Mouse (Mus musculus) spleen, adult 2 months (tissue): Measurements from ENCODE around the gene Tomm40. TPM values are rescaled to one million over a fixed set of nuclear protein-coding genes. Genes with fewer than 3 reads are reported as not detected.
A peak's percentile ranks its signal among the peaks of the same experiment; 100 is the strongest.
"Not testable (repeated sequence)": the region's sequence is repeated elsewhere in the genome, so short reads cannot be mapped to it uniquely, and the experiment has no call there.

Experiments
- DNase-seq, 2 experiments: peaks; one replicate each; pipeline versions ENCODE4 v3.0.0 to v3.0.0-alpha.2; 2012 to 2021; ENCODE audit warnings: low spot score in 2 of 2, low read depth in 1 of 2
- H3K27ac ChIP-seq: fragments of 200-500 bp; 2 replicates; pipeline ENCODE4 v1.5.1; 2012; ENCODE audit warnings: low read length, inconsistent platforms; ENCODE audit not compliant: insufficient read depth
- H3K27me3 ChIP-seq: fragments of 200-500 bp; 2 replicates; pipeline ENCODE4 v1.6.1; 2012; ENCODE audit warnings: mild to moderate bottlenecking, moderate library complexity, low read length, inconsistent platforms; ENCODE audit not compliant: control insufficient read depth, insufficient read depth
- H3K36me3 ChIP-seq: fragments of 200-500 bp; 2 replicates; pipeline ENCODE4 v1.6.1; 2012; ENCODE audit warnings: mild to moderate bottlenecking, low read length, inconsistent platforms; ENCODE audit not compliant: control insufficient read depth, insufficient read depth
- H3K4me1 ChIP-seq: fragments of 200-500 bp; 2 replicates; pipeline ENCODE4 v1.6.1; 2011; ENCODE audit warnings: inconsistent platforms; ENCODE audit not compliant: control insufficient read depth, insufficient read depth, insufficient read length
- H3K4me3 ChIP-seq: fragments of 200-500 bp; 2 replicates; pipeline ENCODE4 v1.5.1; 2011; ENCODE audit warnings: mild to moderate bottlenecking, inconsistent platforms; ENCODE audit not compliant: insufficient read depth, insufficient read length; ENCODE audit errors: extremely low read depth
- CTCF ChIP-seq: fragments of 200-500 bp; IDR thresholded peaks from 2 replicates; pipeline ENCODE4 v1.5.1; 2011; ENCODE audit warnings: mild to moderate bottlenecking, inconsistent platforms; ENCODE audit not compliant: insufficient read depth, insufficient read length, insufficient replicate concordance; ENCODE audit errors: extremely low read depth
- POLR2A ChIP-seq: fragments of 200-500 bp; IDR thresholded peaks from 2 replicates; pipeline ENCODE4 v1.6.1; 2011; ENCODE audit warnings: low read depth, low read length, inconsistent platforms
- WGBS: fragments of 180-500 bp; shearing (Covaris S2); methylation state at CpG from one replicate; pipeline ENCODE4 v1.1.7; 2018; 5-methylcytosine and 5-hydroxymethylcytosine counted together
- polyA plus RNA-seq: library from polyadenylated mRNA; depleted of rRNA; stranded (reverse); fragments of >200 nt; gene quantifications from 2 replicates; pipeline ENCODE4 v1.2.3, GENCODE M21; 2012

The Tomm40 gene
- polyA plus RNA-seq, 1 experiment, result 51.1 TPM

DNA sequence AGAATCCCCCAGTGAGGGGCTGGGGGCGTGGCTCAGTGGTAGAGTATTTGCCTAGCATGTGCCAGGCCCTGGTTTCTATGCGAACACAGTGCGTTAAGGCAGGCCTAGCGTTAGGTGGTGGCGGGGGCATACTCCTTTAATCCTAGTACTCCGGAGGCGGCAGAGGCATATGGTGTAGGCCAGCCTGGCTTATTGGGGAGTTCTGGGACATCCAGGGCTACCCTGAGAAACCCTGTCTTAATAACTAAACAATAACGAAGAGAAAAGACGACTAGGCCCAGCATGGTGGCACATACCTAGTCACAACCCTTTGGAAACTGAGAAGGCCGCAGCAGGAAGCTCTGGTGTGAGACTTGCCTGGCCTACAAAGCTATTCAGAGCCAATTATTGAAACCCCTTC lies 27.1 kb downstream of the Tomm40 start:
- Histone ChIP-seq H3K4me3 (no peak overlapping the region), H3K27ac (no peak overlapping the region), H3K4me1 (peaks cover 16% of the 10 kb centered on the region; the same call in 1 of the 2 replicates), H3K36me3 (no peaks in the 10 kb centered on the region), H3K27me3 (no peaks in the 10 kb centered on the region)
- TF ChIP-seq CTCF, result no peak
- TF ChIP-seq POLR2A, result no peak
- 92% methylated on average over 10 of the region's 10 CpGs for WGBS
- DNase-seq, result no peak

DNA sequence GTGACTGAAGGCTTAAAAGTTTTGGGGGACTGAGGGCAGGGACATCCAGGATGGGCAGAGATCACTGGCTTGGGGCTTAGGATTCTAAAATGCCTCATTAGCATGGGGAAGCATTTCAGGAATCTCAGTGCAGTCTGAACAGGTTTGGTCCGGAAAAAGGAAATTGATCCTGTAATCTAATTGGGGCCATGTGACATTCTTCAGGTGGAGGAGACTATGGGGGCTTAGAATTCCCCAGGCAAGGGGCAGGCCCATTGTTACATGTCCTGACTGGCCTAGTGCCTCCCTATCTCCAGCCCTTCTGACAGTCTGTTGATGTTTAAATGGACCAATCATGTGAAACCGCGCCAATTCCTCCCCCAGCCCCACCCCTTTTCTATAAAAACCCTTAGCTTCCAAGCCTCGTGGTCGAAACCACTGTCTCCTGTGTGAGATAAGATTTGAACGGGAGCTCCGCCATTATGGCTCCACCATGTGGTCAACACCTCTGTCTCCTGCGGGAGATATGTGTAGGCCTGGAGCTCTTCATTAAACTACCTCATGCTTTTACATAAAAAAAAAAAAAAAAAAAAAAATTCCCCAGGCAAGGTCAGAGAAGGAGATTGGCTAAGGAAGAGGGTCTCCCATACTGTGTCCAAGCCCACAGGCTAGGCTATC lies 28.2 kb downstream of the Tomm40 start:
- H3K27ac ChIP-seq, H3K36me3 ChIP-seq, H3K27me3 ChIP-seq, H3K4me3 ChIP-seq, DNase-seq: not testable (repeated sequence)
- peaks cover 16% of the 10 kb centered on the region; the same call in 1 of the 2 replicates for H3K4me1 ChIP-seq
- 62% methylated on average over 8 of the region's 8 CpGs for WGBS

DNA sequence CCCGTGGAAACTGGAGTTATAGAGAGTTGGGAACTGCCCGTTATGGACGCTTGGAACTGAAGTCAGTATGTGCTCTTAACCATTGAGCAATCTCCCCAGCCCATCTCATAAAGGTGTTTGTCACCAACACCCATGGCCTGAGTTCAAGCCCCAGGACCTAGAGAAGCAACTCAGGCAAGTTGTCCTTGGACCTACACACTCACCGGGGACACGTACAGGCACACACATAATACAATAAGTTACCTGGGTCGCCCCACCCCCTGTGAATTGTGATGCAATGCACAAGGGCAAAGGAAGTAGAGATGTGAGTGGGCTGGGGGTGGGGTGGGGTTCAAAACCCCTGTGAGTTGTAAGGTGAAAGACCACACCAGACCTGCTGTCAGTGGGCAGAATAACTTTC lies 28.7 kb downstream of the Tomm40 start:
- Histone ChIP-seq H3K4me3 (no peak overlapping the region), H3K27me3 (no peaks in the 10 kb centered on the region), H3K36me3 (no peaks in the 10 kb centered on the region), H3K4me1 (peaks cover 16% of the 10 kb centered on the region; the same call in 1 of the 2 replicates), H3K27ac (no peak overlapping the region)
- no peak for DNase-seq
- WGBS, result 88% methylated on average over 6 of the region's 6 CpGs
- no peak for TF ChIP-seq POLR2A
- TF ChIP-seq CTCF, result no peak

DNA sequence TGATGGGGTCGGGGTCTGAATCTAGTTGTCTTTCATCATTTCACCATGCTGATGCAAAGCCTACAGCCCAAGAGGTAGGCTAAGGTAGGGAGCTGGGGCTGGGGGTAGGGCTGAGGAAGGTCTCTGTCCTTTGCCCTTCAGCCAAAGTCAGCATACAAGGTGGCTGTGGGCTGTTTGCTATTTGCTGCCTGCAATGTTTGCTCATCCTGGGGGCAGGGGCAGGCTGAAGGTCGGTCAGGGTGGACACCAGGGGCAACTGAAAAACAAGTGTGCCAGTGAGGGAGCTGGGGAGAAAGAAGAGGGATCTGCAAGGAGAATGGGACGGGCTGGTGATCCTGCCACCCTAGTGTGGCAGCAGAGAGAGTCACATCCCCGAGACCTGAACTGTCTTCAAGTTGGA lies 29.9 kb downstream of the Tomm40 start:
- Histone ChIP-seq H3K27me3 (no peaks in the 10 kb centered on the region), H3K4me1 (peaks cover 16% of the 10 kb centered on the region; the same call in 1 of the 2 replicates), H3K27ac (peak overlapping the region; percentile 60), H3K36me3 (no peaks in the 10 kb centered on the region), H3K4me3 (no peak overlapping the region)
- WGBS, result 71% methylated on average over 4 of the region's 4 CpGs
- DNase-seq, result no peak
- TF ChIP-seq CTCF, result no peak

DNA sequence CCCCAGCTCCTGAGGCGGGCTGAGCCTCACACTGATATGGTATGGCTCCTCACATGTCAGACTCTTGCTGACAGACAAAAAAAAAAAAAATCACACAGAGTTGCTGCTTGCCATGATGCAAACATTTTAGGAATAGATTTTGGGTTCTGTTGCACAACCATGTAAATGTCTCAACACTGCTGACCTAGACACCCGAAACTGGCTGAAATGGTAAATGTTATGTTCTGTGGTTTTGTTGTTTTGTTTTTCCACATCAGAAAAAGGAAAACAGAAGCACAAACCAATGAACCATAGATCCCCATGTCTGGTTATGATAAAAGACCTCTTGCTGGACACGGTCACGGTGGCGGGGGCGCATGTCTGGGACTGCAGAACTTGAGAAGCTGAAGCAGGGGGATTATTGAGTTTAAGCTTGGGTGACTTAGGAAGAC lies 31.5 kb downstream of the Tomm40 start:
- no peak overlapping the region for H3K4me3 ChIP-seq
- H3K27ac ChIP-seq, result peak overlapping the region; percentile 89
- peak in 1 of 2 experiments; percentile 66 for DNase-seq
- peaks cover 16% of the 10 kb centered on the region; the same call in 1 of the 2 replicates for H3K4me1 ChIP-seq
- no peaks in the 10 kb centered on the region for H3K27me3 ChIP-seq
- 45% methylated on average over 6 of the region's 6 CpGs for WGBS
- no peaks in the 10 kb centered on the region for H3K36me3 ChIP-seq
- TF ChIP-seq POLR2A (no peak), CTCF (no peak)

DNA sequence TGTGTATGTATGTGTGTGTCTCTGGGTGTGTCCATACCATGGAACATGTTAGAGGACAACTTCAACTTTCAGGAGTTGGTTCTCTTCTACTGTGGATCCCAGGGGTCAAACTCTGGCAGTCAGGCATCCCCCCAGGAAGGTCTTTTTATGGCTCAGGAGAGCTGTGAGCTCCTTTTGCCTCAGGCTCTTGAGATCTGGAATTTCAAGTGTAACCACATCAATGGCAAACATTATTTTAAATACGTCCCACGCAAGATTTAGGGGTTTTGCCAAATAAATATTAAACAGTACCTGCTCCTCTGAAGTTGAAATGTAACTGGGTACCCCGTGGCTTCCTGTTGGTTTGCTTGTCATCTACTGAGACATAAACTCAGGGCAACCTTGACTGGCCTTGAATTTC lies 32.3 kb downstream of the Tomm40 start:
- Histone ChIP-seq H3K27ac (peak overlapping the region; percentile 62), H3K4me1 (peaks cover 16% of the 10 kb centered on the region; the same call in 1 of the 2 replicates), H3K4me3 (no peak overlapping the region), H3K27me3 (no peaks in the 10 kb centered on the region), H3K36me3 (no peaks in the 10 kb centered on the region)
- no peak for DNase-seq
- TF ChIP-seq CTCF (no peak), POLR2A (no peak)
- 58% methylated on average over 3 of the region's 3 CpGs for WGBS

DNA sequence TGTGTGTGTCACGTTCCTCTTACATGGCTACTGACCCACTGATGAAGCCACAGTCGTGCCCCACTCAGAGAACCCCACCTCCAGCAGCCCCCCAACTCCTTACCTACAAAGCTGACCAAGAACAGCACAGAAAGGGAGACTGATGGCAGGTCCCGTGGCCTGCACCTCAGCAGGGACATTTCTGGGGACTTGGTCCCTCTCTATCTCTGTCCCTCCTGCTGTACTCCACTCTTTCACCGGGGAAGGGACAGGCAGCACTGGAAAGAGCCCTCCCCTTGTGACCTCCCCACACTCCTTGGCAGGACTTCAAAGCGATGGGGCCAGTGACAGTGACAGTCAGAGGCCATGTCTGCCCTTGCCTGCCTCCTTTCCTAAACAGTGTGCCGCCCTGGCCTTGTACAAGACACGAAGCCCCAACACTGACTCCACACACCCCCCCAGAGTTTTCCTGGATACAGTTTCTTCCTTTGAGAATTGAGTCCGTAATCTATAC lies 34.0 kb downstream of the Tomm40 start, which contains the start of the genes Gm44805 and Apoc4:
Gene Gm44805 (minus strand): TSS at position 222 of the 493 bp plus-strand sequence.
Gene Apoc4 (minus strand): TSS at position 278 of the 493 bp plus-strand sequence.
- H3K4me3 ChIP-seq, result no peak within 1 kb of the TSS
- no peak within 1 kb of the TSS for H3K27ac ChIP-seq
- H3K4me1 ChIP-seq, result peaks cover 16% of the 10 kb centered on the region; the same call in 1 of the 2 replicates
- H3K27me3 ChIP-seq, result no peaks in the 10 kb centered on the region
- 80% methylated on average over 8 of the region's 8 CpGs for WGBS
- DNase-seq, result no peak
- TF ChIP-seq POLR2A, result no peak
- TF ChIP-seq CTCF, result no peak
- no peaks in the 10 kb centered on the region for H3K36me3 ChIP-seq
